Mouse (Mus musculus) ES-Bruce4 (cell line): ENCODE measurements at regions not wholly inside any gene's neighbourhood (a gene's known extent, or its start where the extent isn't known, plus 50 kb on each side); places are given as distances from the start of the nearest gene placed in this dataset.

Source experiments
- CTCF ChIP-seq: IDR thresholded peaks from one replicate; pipeline ENCODE4 v1.8.1; 2011; ENCODE audit warnings: low read depth, low read length
- EP300 ChIP-seq: IDR thresholded peaks from 2 replicates; pipeline ENCODE4 v1.6.1; 2011; ENCODE audit warnings: low read depth, low read length; ENCODE audit not compliant: insufficient read depth
- POLR2A ChIP-seq: IDR thresholded peaks from one replicate; pipeline ENCODE4 v1.8.1; 2011; ENCODE audit warnings: low read length; ENCODE audit not compliant: insufficient read depth

- TF ChIP-seq CTCF (no peak), POLR2A (no peak), EP300 (no peak)
These were observed 267.3 kb upstream of the Flrt2 start for GRCm38 (mm10) chr12:95424739-95425138.
